Mouse (Mus musculus) adrenal gland, adult (tissue): ENCODE data around the gene F2rl3.
A peak's percentile ranks its signal among the peaks of the same experiment; 100 is the strongest.

Experiments
- DNase-seq, 2 experiments: peaks; one replicate each; pipeline ENCODE4 v3.0.0; 2022 to 2023; ENCODE audit warnings: low spot score in 1 of 2; ENCODE audit not compliant: inconsistent age in 2 of 2

Gene F2rl3

GRCm38 (mm10) chr8:72762306-72762705 is 626 bp downstream of the F2rl3 start:
- peak in 1 of 2 experiments; percentile 18 for DNase-seq

GRCm38 (mm10) chr8:72765696-72766095 is 4.0 kb downstream of the F2rl3 start:
- peak in 1 of 2 experiments; percentile 16 for DNase-seq

- DNase-seq, result no peak
These were observed 5.1 kb downstream of the F2rl3 start for GRCm38 (mm10) chr8:72766777-72767176.

- peak in 1 of 2 experiments; percentile 58 for DNase-seq
These were observed 16.1 kb downstream of the F2rl3 start for GRCm38 (mm10) chr8:72777797-72778196.

GRCm38 (mm10) chr8:72780644-72781043 is 19.0 kb downstream of the F2rl3 start:
- DNase-seq, result no peak

- DNase-seq, result no peak
These were observed 39.9 kb downstream of the F2rl3 start for GRCm38 (mm10) chr8:72801583-72801982.

GRCm38 (mm10) chr8:72812690-72813089 is 51.0 kb downstream of the F2rl3 start:
- DNase-seq, result peak in 1 of 2 experiments; percentile 25
